Mouse (Mus musculus) CH12.LX (cell line): ENCODE data around the gene Hoxa11. TPM values are rescaled to one million over a fixed set of nuclear protein-coding genes. Genes with fewer than 3 reads are reported as not detected.
A peak's percentile ranks its signal among the peaks of the same experiment; 100 is the strongest.

Experiments used
- DNase-seq: peaks from one replicate; pipeline ENCODE4 v3.0.0-alpha.2; 2013; ENCODE audit errors: extremely low read depth
- H3K27ac ChIP-seq: 2 replicates; pipeline ENCODE4 v1.5.1; 2012; ENCODE audit warnings: low read depth, mild to moderate bottlenecking, control low read depth, moderate library complexity; ENCODE audit not compliant: insufficient read depth
- H3K27me3 ChIP-seq: replicated peaks from 2 replicates; pipeline ENCODE3; 2012; ENCODE audit warnings: inconsistent platforms
- H3K36me3 ChIP-seq, 2 experiments: replicated peaks in 1 of 2; 2 replicates each; pipeline versions ENCODE3 to v1.6.1; 2012; ENCODE audit warnings: inconsistent platforms in 1 of 2, low read length in 1 of 2, mild to moderate bottlenecking in 1 of 2, mixed read lengths in 1 of 2, moderate library complexity in 1 of 2; ENCODE audit not compliant: control insufficient read depth in 1 of 2, insufficient read depth in 1 of 2
- H3K4me1 ChIP-seq, 2 experiments: 2 replicates each; pipeline ENCODE4 v1.6.1; 2012; ENCODE audit warnings: inconsistent platforms in 1 of 2, moderate library complexity in 1 of 2; ENCODE audit not compliant: insufficient read depth in 2 of 2, control insufficient read depth in 1 of 2
- H3K4me2 ChIP-seq: 2 replicates; pipeline ENCODE4 v1.6.1; 2012; ENCODE audit warnings: low read depth, mild to moderate bottlenecking, control low read depth; ENCODE audit not compliant: poor library complexity, insufficient read depth, severe bottlenecking
- H3K4me3 ChIP-seq, 3 experiments: fragments of 150-350 bp in 1 of 3; sonication (generic) in 1 of 3; replicated peaks in 1 of 3; 2 replicates each; pipeline versions ENCODE3 to v1.5.1; 2011 to 2012; ENCODE audit warnings: low read depth in 2 of 3, low read length in 2 of 3, mild to moderate bottlenecking in 2 of 3, moderate library complexity in 2 of 3, control low read depth in 1 of 3, improper control_type of control experiment in 1 of 3, inconsistent platforms in 1 of 3, mixed read lengths in 1 of 3; ENCODE audit not compliant: poor library complexity in 1 of 3
- H3K79me2 ChIP-seq: replicated peaks from 2 replicates; pipeline ENCODE4 v1.6.1; 2012; ENCODE audit warnings: mild to moderate bottlenecking, moderate library complexity; ENCODE audit not compliant: control insufficient read depth, poor library complexity, insufficient read depth, severe bottlenecking; ENCODE audit errors: extremely low read depth
- H3K9ac ChIP-seq: 2 replicates; pipeline ENCODE4 v1.6.1; 2012; ENCODE audit warnings: low read depth, mild to moderate bottlenecking, control low read depth, moderate library complexity; ENCODE audit not compliant: insufficient read depth
- H3K9me3 ChIP-seq: replicated peaks from 2 replicates; pipeline ENCODE3; 2012; ENCODE audit warnings: low read length, inconsistent platforms, mixed read lengths
- CTCF ChIP-seq, 2 experiments: IDR thresholded peaks in 1 of 2; conservative IDR thresholded peaks in 1 of 2; 2 replicates each; pipeline ENCODE4 v1.5.1; 2011 to 2012; ENCODE audit warnings: low read depth in 2 of 2, low read length in 2 of 2, improper control_type of control experiment in 1 of 2, inconsistent platforms in 1 of 2, mild to moderate bottlenecking in 1 of 2, moderate library complexity in 1 of 2
- E2F4 ChIP-seq: IDR thresholded peaks from 2 replicates; pipeline ENCODE4 v1.6.1; 2011; ENCODE audit warnings: low read depth, low read length, improper control_type of control experiment; ENCODE audit not compliant: insufficient replicate concordance
- ETS1 ChIP-seq: conservative IDR thresholded peaks from 2 replicates; pipeline ENCODE4 v1.6.1; 2012; ENCODE audit warnings: low read depth, mild to moderate bottlenecking, inconsistent platforms, low read length, improper control_type of control experiment, moderate library complexity
- GABPA ChIP-seq: IDR thresholded peaks from 2 replicates; pipeline ENCODE4 v1.6.1; 2012; ENCODE audit warnings: low read depth, low read length, improper control_type of control experiment, inconsistent platforms; ENCODE audit not compliant: insufficient replicate concordance
- JUND ChIP-seq: conservative IDR thresholded peaks from 2 replicates; pipeline ENCODE4 v1.6.1; 2011; ENCODE audit warnings: low read depth, low read length, improper control_type of control experiment
- KAT2A ChIP-seq: IDR thresholded peaks from 2 replicates; pipeline ENCODE4 v1.6.1; 2012; ENCODE audit warnings: low read length, improper control_type of control experiment, inconsistent platforms; ENCODE audit not compliant: insufficient replicate concordance
- MAX ChIP-seq: IDR thresholded peaks from 2 replicates; pipeline ENCODE4 v1.6.1; 2011; ENCODE audit warnings: low read length, improper control_type of control experiment
- RAD21 ChIP-seq: IDR thresholded peaks from 2 replicates; pipeline ENCODE4 v1.6.1; 2011; ENCODE audit warnings: low read depth, mild to moderate bottlenecking, low read length, improper control_type of control experiment, moderate library complexity
- SIN3A ChIP-seq: IDR thresholded peaks from 2 replicates; pipeline ENCODE4 v1.6.1; 2012; ENCODE audit warnings: low read length, improper control_type of control experiment, inconsistent platforms
- SMC3 ChIP-seq: IDR thresholded peaks from 2 replicates; pipeline ENCODE4 v1.6.1; 2011; ENCODE audit warnings: low read depth, low read length, improper control_type of control experiment
- TCF12 ChIP-seq: IDR thresholded peaks from 2 replicates; pipeline ENCODE4 v1.6.1; 2014; ENCODE audit warnings: low read depth, mild to moderate bottlenecking, inconsistent platforms, low read length, improper control_type of control experiment
- UBTF ChIP-seq: IDR thresholded peaks from 2 replicates; pipeline ENCODE4 v1.6.1; 2012; ENCODE audit warnings: low read depth, mild to moderate bottlenecking, inconsistent platforms, low read length, improper control_type of control experiment, moderate library complexity
- USF1 ChIP-seq: IDR thresholded peaks from 2 replicates; pipeline ENCODE4 v1.6.1; 2014; ENCODE audit warnings: low read depth, mild to moderate bottlenecking, inconsistent platforms, low read length, improper control_type of control experiment
- ZMIZ1 ChIP-seq: IDR thresholded peaks from 2 replicates; pipeline ENCODE4 v1.6.1; 2012; ENCODE audit warnings: low read depth, mild to moderate bottlenecking, inconsistent platforms, low read length, improper control_type of control experiment
- dilution Hi-C: fragments of 300-500 bp; cut with MboI; formaldehyde crosslinking; loops from 2 replicates; pipeline ENCODE4 v1.14.3; 2020; ENCODE audit warnings: low sequenced_read_pairs; ENCODE audit not compliant: extremely low pct_unique_long_range_greater_than_20kb, extremely low pct_ligation_motif_present
- in situ Hi-C: fragments of 300-500 bp; cut with MboI; formaldehyde crosslinking; loops from 3 replicates; pipeline ENCODE4 v1.14.3; 2019; ENCODE audit warnings: low sequenced_read_pairs, low pct_ligation_motif_present, low pct_unique_long_range_greater_than_20kb, mixed read lengths
- polyA plus RNA-seq: library from polyadenylated mRNA; unstranded; fragments of >175 nt; gene quantifications from 2 replicates; pipeline ENCODE4 v1.2.1, GENCODE M21; 2012; ENCODE audit warnings: low read depth; ENCODE audit not compliant: insufficient read length
- total RNA-seq, 2 experiments: library from RNA; depleted of rRNA; stranded (reverse); fragments of 300-350 nt in 1 of 2; fragments of >200 nt in 1 of 2; gene quantifications; 2 replicates each; pipeline ENCODE4 v1.2.3; 2012 to 2014

The Hoxa11 gene
- total and polyA plus RNA-seq, 3 experiments, result not detected

GRCm38 (mm10) chr6:52270494-52271480 lies 25.2 kb upstream of the Hoxa11 start:
- Histone ChIP-seq H3K36me3 (no peaks in the 10 kb centered on the region), H3K79me2 (no peaks in the 10 kb centered on the region), H3K27me3 (no peaks in the 10 kb centered on the region), H3K9me3 (no peaks in the 10 kb centered on the region), H3K27ac (no peak overlapping the region), H3K4me3 (no peak overlapping the region), H3K4me2 (no peak overlapping the region), H3K9ac (no peak overlapping the region), H3K4me1 (peaks cover 0 to 9% of the 10 kb centered on the region in 2 experiments; a peak in 2 of 4 replicates)
- in situ Hi-C loops, result loop anchor here (25.0 kb wide), 1 partner anchor 642 kb away; no protein-coding TSS in a partner anchor
- no peak for DNase-seq
- dilution Hi-C loops, result no loop called here
- TF ChIP-seq RAD21 (peak; percentile 68), ETS1 (no peak), UBTF (no peak), SMC3 (peak; percentile 75), CTCF (conservative IDR thresholded peaks at IDR 0.05 in 1 of 2, IDR thresholded peaks at IDR 0.05 in 1 of 2; ENCODE audit: low read depth in 2 of 2, low read length in 2 of 2) (peak; percentile 74 to 84)

- TF ChIP-seq E2F4, result no peak
- no peak for TF ChIP-seq GABPA
- TF ChIP-seq KAT2A, result no peak
- TF ChIP-seq JUND, result no peak
- no peak for TF ChIP-seq USF1
- no peak for TF ChIP-seq MAX
- no peak for TF ChIP-seq ZMIZ1
- no peak for TF ChIP-seq TCF12
- TF ChIP-seq SIN3A, result no peak
- Histone ChIP-seq H3K9me3 (no peaks in the 10 kb centered on the region), H3K4me2 (no peak overlapping the region), H3K36me3 (no peaks in the 10 kb centered on the region), H3K9ac (no peak overlapping the region), H3K4me3 (no peak overlapping the region), H3K79me2 (no peaks in the 10 kb centered on the region), H3K4me1 (peaks cover 0 to 7% of the 10 kb centered on the region in 2 experiments; a peak in 2 of 4 replicates), H3K27me3 (peaks cover 4% of the 10 kb centered on the region), H3K27ac (no peak overlapping the region)
- DNase-seq, result no peak
- in situ Hi-C loops (loop anchor here (10.0 to 25.0 kb wide), 2 partner anchors 566 to 644 kb away; no protein-coding TSS in a partner anchor), dilution Hi-C loops (no loop called here)
Observed at GRCm38 (mm10) chr6:52268756-52269155, 23.1 kb upstream of the Hoxa11 start.
